9 mouse cellular contexts compared by ENCODE assay signal in the genomic region with DNA sequence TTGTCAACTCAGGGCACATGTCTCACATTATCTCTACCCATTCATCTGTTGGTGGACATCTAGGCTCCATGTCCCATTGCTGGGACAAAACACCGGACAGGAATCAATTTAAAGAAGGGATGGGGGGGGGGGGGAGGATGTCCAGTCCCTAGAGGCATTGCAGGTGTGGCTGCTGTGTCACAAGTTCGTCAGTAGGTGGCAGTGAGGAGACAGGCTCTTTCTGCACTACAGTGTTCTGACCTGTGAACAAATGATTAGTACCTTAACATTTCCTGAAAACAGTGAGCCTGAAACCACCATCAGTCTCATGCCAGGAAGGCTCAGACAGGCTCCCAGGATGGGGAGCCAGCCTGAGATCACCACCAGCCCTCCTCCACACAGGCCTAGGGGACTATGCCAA. TPM values are rescaled to one million over a fixed set of nuclear protein-coding genes. Genes with fewer than 3 reads are reported as not detected.
DNase-seq lines count a peak whose midpoint lies in the region; ATAC-seq lines count a peak whose summit lies in the region.
"Had no signal": no experiment of that assay in that cellular context is flagged by ENCODE, and none has a peak within 500 bp of the region (broad histone marks: within the 10 kb centered on the region; RNA-seq: fewer than 3 reads in every experiment).

No protein-coding gene starts in this region.

- intact Hi-C loops in left cerebral cortex, postnatal 4 days (cut with DNase I) = loop anchor here (10.0 kb wide), 2 partner anchors 632 to 672 kb away; no protein-coding TSS in a partner anchor

- DNase-seq in hindbrain, embryonic 11.5 days (ENCODE audit: low spot score) = peak; percentile 25
- DNase-seq in hindbrain, embryonic 14.5 days (ENCODE audit: low spot score) = no peak
- peak; percentile 60 to 64 for DNase-seq in B cell, adult 2 months
- DNase-seq in NIH3T3 (ENCODE audit: low read depth) = peak; percentile 29
- DNase-seq in neural tube, embryonic 10.5 days (ENCODE audit: extremely low spot score, low spot score) = no peak
- DNase-seq in left cerebral cortex, postnatal 4 days = no peak

- H3K9ac ChIP-seq in hindbrain, embryonic 11.5 days (ENCODE audit: low read depth, low read length) = no peak overlapping the region
- H3K9ac ChIP-seq in hindbrain, embryonic 14.5 days = no peak overlapping the region
- H3K9ac ChIP-seq in intestine, embryonic 16.5 days (ENCODE audit: low read depth, low read length) = no peak overlapping the region
- H3K9ac ChIP-seq: neural tube, embryonic 13.5 days had no signal

- H3K9me3 ChIP-seq in hindbrain, embryonic 11.5 days (ENCODE audit: control insufficient read depth, low read length) = no peaks in the 10 kb centered on the region
- no peaks in the 10 kb centered on the region for H3K9me3 ChIP-seq in hindbrain, embryonic 14.5 days (ENCODE audit: control insufficient read depth, low read length)
- no peaks in the 10 kb centered on the region; the same call in 1 of the 2 replicates for H3K9me3 ChIP-seq in intestine, embryonic 16.5 days (ENCODE audit: control insufficient read depth, low read length)
- H3K9me3 ChIP-seq: neural tube, embryonic 13.5 days had no signal

- H3K4me2 ChIP-seq in hindbrain, embryonic 11.5 days (replicated peaks; ENCODE audit: low read depth, low read length) = no peak overlapping the region
- H3K4me2 ChIP-seq in hindbrain, embryonic 14.5 days (replicated peaks) = no peak overlapping the region
- no peak overlapping the region for H3K4me2 ChIP-seq in intestine, embryonic 16.5 days (ENCODE audit: low read depth, low read length)
- H3K4me2 ChIP-seq: neural tube, embryonic 13.5 days had no signal

- ATAC-seq in hindbrain, embryonic 11.5 days (ENCODE audit: low FRiP score) = no peak
- no peak for ATAC-seq in hindbrain, embryonic 14.5 days (ENCODE audit: low FRiP score)
- ATAC-seq in megakaryocyte, adult 5-6 weeks (ENCODE audit: poor library complexity, severe bottlenecking) = peak; percentile 61
- no peak for ATAC-seq in intestine, embryonic 16.5 days

- WGBS in hindbrain, embryonic 11.5 days = 15% methylated on average over 2 of the region's 2 CpGs
- WGBS in hindbrain, embryonic 14.5 days = 25% methylated on average over 2 of the region's 2 CpGs
- WGBS in intestine, embryonic 16.5 days = 18% methylated on average over 2 of the region's 2 CpGs

- H3K27ac ChIP-seq in hindbrain, embryonic 11.5 days (ENCODE audit: low read depth, low read length) = no peak overlapping the region
- no peak overlapping the region for H3K27ac ChIP-seq in hindbrain, embryonic 14.5 days
- H3K27ac ChIP-seq in intestine, embryonic 16.5 days (ENCODE audit: low read length) = no peak overlapping the region
- H3K27ac ChIP-seq: neural tube, embryonic 13.5 days had no signal

- no peaks in the 10 kb centered on the region for H3K4me1 ChIP-seq in hindbrain, embryonic 11.5 days (replicated peaks; ENCODE audit: control insufficient read depth, insufficient read depth, low read length)
- no peaks in the 10 kb centered on the region for H3K4me1 ChIP-seq in hindbrain, embryonic 14.5 days (replicated peaks; ENCODE audit: control insufficient read depth, insufficient read depth, low read length)
- H3K4me1 ChIP-seq in intestine, embryonic 16.5 days (ENCODE audit: control insufficient read depth, insufficient read depth, low read length) = no peaks in the 10 kb centered on the region
- H3K4me1 ChIP-seq: neural tube, embryonic 13.5 days had no signal

- H3K36me3 ChIP-seq in hindbrain, embryonic 11.5 days (ENCODE audit: control insufficient read depth, insufficient read depth, low read length) = no peaks in the 10 kb centered on the region
- no peaks in the 10 kb centered on the region for H3K36me3 ChIP-seq in hindbrain, embryonic 14.5 days (replicated peaks; ENCODE audit: control insufficient read depth, insufficient read depth)
- no peaks in the 10 kb centered on the region for H3K36me3 ChIP-seq in intestine, embryonic 16.5 days (ENCODE audit: control insufficient read depth, insufficient read depth, low read length)
- H3K36me3 ChIP-seq: neural tube, embryonic 13.5 days had no signal

- no peaks in the 10 kb centered on the region for H3K27me3 ChIP-seq in hindbrain, embryonic 11.5 days (ENCODE audit: control insufficient read depth, insufficient read depth, low read length)
- no peaks in the 10 kb centered on the region for H3K27me3 ChIP-seq in hindbrain, embryonic 14.5 days (ENCODE audit: control insufficient read depth, insufficient read depth, low read length)
- peaks cover 2% of the 10 kb centered on the region; the same call in 1 of the 2 replicates for H3K27me3 ChIP-seq in intestine, embryonic 16.5 days (replicated peaks; ENCODE audit: control insufficient read depth, insufficient read depth, low read length)

- H3K4me3 ChIP-seq in hindbrain, embryonic 11.5 days (ENCODE audit: low read depth, low read length) = no peak overlapping the region
- no peak overlapping the region for H3K4me3 ChIP-seq in hindbrain, embryonic 14.5 days (replicated peaks; ENCODE audit: low read length)
- no peak overlapping the region for H3K4me3 ChIP-seq in intestine, embryonic 16.5 days (ENCODE audit: low read length)
- H3K4me3 ChIP-seq: neural tube, embryonic 13.5 days had no signal

RNA-seq across cellular contexts. Expression of a gene that starts 6.8 kb away (rescaled TPM):
- polyA plus RNA-seq in hindbrain, embryonic 11.5 days (2014; fragmentation: Nextera tagmentation; extraction: Ambion mirVana) = 0.94 and 1.7 TPM in 2 replicates
- 2.8 and 3.5 TPM in 2 replicates for polyA plus RNA-seq in hindbrain, embryonic 14.5 days (2014; fragmentation: Nextera tagmentation; extraction: Ambion mirVana)
- 0.89 TPM in 1 of 2 replicates, not detected in the other for total RNA-seq in megakaryocyte, adult 5-6 weeks (2015)
- total RNA-seq in megakaryocyte, adult 5-6 weeks (2017) = 0.24 and 0.70 TPM in 2 replicates
- total RNA-seq in left cerebral cortex, postnatal 4 days (2021) = 1 to 10 TPM; 4.2 to 5.6 TPM
- 3.0 and 3.6 TPM in 2 replicates for polyA plus RNA-seq in intestine, embryonic 16.5 days (2015; fragmentation: Nextera tagmentation; extraction: Ambion mirVana)

RNA-seq across cellular contexts. Expression of a gene that starts 21.7 kb away (rescaled TPM):
- polyA plus RNA-seq in hindbrain, embryonic 11.5 days (2014; fragmentation: Nextera tagmentation; extraction: Ambion mirVana) = 0.04 and 0.11 TPM in 2 replicates
- polyA plus RNA-seq in hindbrain, embryonic 14.5 days (2014; fragmentation: Nextera tagmentation; extraction: Ambion mirVana) = 0.17 and 0.19 TPM in 2 replicates
- 37.1 and 44.6 TPM in 2 replicates for total RNA-seq in megakaryocyte, adult 5-6 weeks (2015)
- total RNA-seq in megakaryocyte, adult 5-6 weeks (2017) = 65.9 and 77.6 TPM in 2 replicates
- total RNA-seq in left cerebral cortex, postnatal 4 days (2021) = 1 to 10 TPM; 1.2 to 2.7 TPM
- 0.16 and 0.38 TPM in 2 replicates for polyA plus RNA-seq in intestine, embryonic 16.5 days (2015; fragmentation: Nextera tagmentation; extraction: Ambion mirVana)

Comparison
In these comparisons a context has a peak if more than half of its experiments do, and no peak if none do; other contexts are left out.
1. DNase-seq: peak in hindbrain, embryonic 11.5 days (single experiment), B cell, adult 2 months (2 of 2) and NIH3T3 (single experiment); none in hindbrain, embryonic 14.5 days (single experiment), neural tube, embryonic 10.5 days (single experiment) and left cerebral cortex, postnatal 4 days (single experiment).